Mouse (Mus musculus) cortical plate, adult 2 months (tissue): ENCODE measurements at regions not wholly inside any gene's neighbourhood (a gene's known extent, or its start where the extent isn't known, plus 50 kb on each side); places are given as distances from the start of the nearest gene placed in this dataset.
A peak's percentile ranks its signal among the peaks of the same experiment; 100 is the strongest.

Source experiments
- H3K27ac ChIP-seq: fragments of 200-500 bp; 2 replicates; pipeline ENCODE4 v1.5.1; 2012; ENCODE audit warnings: low read length, control low read depth, inconsistent platforms; ENCODE audit not compliant: insufficient read depth
- H3K4me1 ChIP-seq: fragments of 200-500 bp; 2 replicates; pipeline ENCODE4 v1.6.1; 2011; ENCODE audit warnings: low read length; ENCODE audit not compliant: control insufficient read depth, insufficient read depth
- H3K4me3 ChIP-seq: fragments of 200-500 bp; 2 replicates; pipeline ENCODE4 v1.5.1; 2011; ENCODE audit warnings: mild to moderate bottlenecking, low read length, control low read depth; ENCODE audit not compliant: insufficient read depth
- CTCF ChIP-seq: fragments of 200-500 bp; IDR thresholded peaks from 2 replicates; pipeline ENCODE4 v1.5.1; 2011; ENCODE audit warnings: mild to moderate bottlenecking, control low read depth, low read length; ENCODE audit not compliant: insufficient read depth; ENCODE audit errors: extremely low read depth
- POLR2A ChIP-seq: fragments of 200-500 bp; IDR thresholded peaks from 2 replicates; pipeline ENCODE4 v1.6.1; 2011; ENCODE audit warnings: mild to moderate bottlenecking, low read length, control low read depth; ENCODE audit not compliant: insufficient read depth; ENCODE audit errors: extremely low read depth

GRCm38 (mm10) chr3:143240545-143241383 lies 359.0 kb upstream of the Pkn2 start:
- H3K4me1 ChIP-seq = 0 out of 2 replicates have a peak, but pooled peaks cover 1% of the 10 kb centered on the region
- peak overlapping the region; percentile 62; the same call in 1 of the 2 replicates for H3K27ac ChIP-seq
- H3K4me3 ChIP-seq = no peak overlapping the region
- peak; percentile 27; the same call in 1 of the 2 replicates for TF ChIP-seq CTCF
- no peak for TF ChIP-seq POLR2A

GRCm38 (mm10) chr3:143238546-143238945 lies 356.7 kb upstream of the Pkn2 start:
- H3K4me1 ChIP-seq = 0 out of 2 replicates have a peak, but pooled peaks cover 1% of the 10 kb centered on the region
- no peak for TF ChIP-seq CTCF
- TF ChIP-seq POLR2A = no peak
- no peak overlapping the region for H3K27ac ChIP-seq
- no peak overlapping the region for H3K4me3 ChIP-seq

- Histone ChIP-seq H3K4me1 (no peaks in the 10 kb centered on the region), H3K27ac (no peak overlapping the region), H3K4me3 (no peak overlapping the region)
- TF ChIP-seq POLR2A = no peak
- TF ChIP-seq CTCF = no peak
These were observed 342.4 kb upstream of the Pkn2 start for GRCm38 (mm10) chr3:143223999-143224729.

- TF ChIP-seq CTCF = no peak
- no peak for TF ChIP-seq POLR2A
- no peaks in the 10 kb centered on the region for H3K4me1 ChIP-seq
- no peak overlapping the region for H3K27ac ChIP-seq
- no peak overlapping the region for H3K4me3 ChIP-seq
These were observed 311.6 kb upstream of the Pkn2 start for GRCm38 (mm10) chr3:143193263-143193970.

GRCm38 (mm10) chr3:143188931-143189330 lies 307.1 kb upstream of the Pkn2 start:
- TF ChIP-seq POLR2A = no peak
- no peak for TF ChIP-seq CTCF

GRCm38 (mm10) chr3:143173971-143174370 lies 292.2 kb upstream of the Pkn2 start:
- Histone ChIP-seq H3K4me3 (no peak overlapping the region), H3K4me1 (no peaks in the 10 kb centered on the region), H3K27ac (no peak overlapping the region)
- TF ChIP-seq CTCF (no peak), POLR2A (no peak)

More at GRCm38 (mm10) chr3:143188931-143189330, 307.1 kb upstream of the Pkn2 start:
- Histone ChIP-seq H3K27ac (no peak overlapping the region), H3K4me3 (no peak overlapping the region), H3K4me1 (no peaks in the 10 kb centered on the region)

- H3K27ac ChIP-seq = no peak overlapping the region
- no peaks in the 10 kb centered on the region for H3K4me1 ChIP-seq
- H3K4me3 ChIP-seq = no peak overlapping the region
- TF ChIP-seq CTCF (no peak), POLR2A (no peak)
These were observed 280.6 kb upstream of the Pkn2 start for GRCm38 (mm10) chr3:143162444-143162843.

GRCm38 (mm10) chr3:143161993-143162392 lies 280.2 kb upstream of the Pkn2 start:
- TF ChIP-seq POLR2A = no peak
- no peaks in the 10 kb centered on the region for H3K4me1 ChIP-seq
- no peak overlapping the region for H3K27ac ChIP-seq
- no peak overlapping the region for H3K4me3 ChIP-seq

- H3K27ac ChIP-seq = no peak overlapping the region
- no peak overlapping the region for H3K4me3 ChIP-seq
- TF ChIP-seq POLR2A (no peak), CTCF (no peak)
- no peaks in the 10 kb centered on the region for H3K4me1 ChIP-seq
These were observed 276.8 kb upstream of the Pkn2 start for GRCm38 (mm10) chr3:143158568-143158967.
